Mouse (Mus musculus) NIH3T3 (cell line): Measurements from ENCODE around the gene Lamc1.
"Not testable (repeated sequence)": the region's sequence is repeated elsewhere in the genome, so short reads cannot be mapped to it uniquely, and the experiment has no call there.

ENCODE experiments used
- DNase-seq: peaks from one replicate; pipeline ENCODE4 v3.0.0-alpha.2; 2012; ENCODE audit warnings: low read depth

Lamc1 gene

GRCm38 (mm10) chr1:153331796-153332443, 666 bp downstream of the Lamc1 start:
- peak; percentile 71 for DNase-seq

GRCm38 (mm10) chr1:153331206-153331605, 1.4 kb downstream of the Lamc1 start:
- DNase-seq, result no peak

GRCm38 (mm10) chr1:153329306-153329705, 3.3 kb downstream of the Lamc1 start:
- DNase-seq, result no peak

GRCm38 (mm10) chr1:153327063-153327462, 5.5 kb downstream of the Lamc1 start:
- DNase-seq, result no peak

- no peak for DNase-seq
Measured at GRCm38 (mm10) chr1:153326226-153326625, 6.4 kb downstream of the Lamc1 start.

GRCm38 (mm10) chr1:153321404-153321803, 11.2 kb downstream of the Lamc1 start:
- no peak for DNase-seq

GRCm38 (mm10) chr1:153320554-153321147, 11.9 kb downstream of the Lamc1 start:
- DNase-seq, result no peak

- DNase-seq, result no peak
Measured at GRCm38 (mm10) chr1:153320121-153320520, 12.5 kb downstream of the Lamc1 start.

GRCm38 (mm10) chr1:153318741-153319140, 13.8 kb downstream of the Lamc1 start:
- no peak for DNase-seq

- no peak for DNase-seq
Measured at GRCm38 (mm10) chr1:153318287-153318686, 14.3 kb downstream of the Lamc1 start.

- DNase-seq, result peak; percentile 47
Measured at GRCm38 (mm10) chr1:153317486-153318260, 14.9 kb downstream of the Lamc1 start.

- DNase-seq, result no peak
Measured at GRCm38 (mm10) chr1:153316956-153317355, 15.6 kb downstream of the Lamc1 start.

GRCm38 (mm10) chr1:153316286-153316685, 16.3 kb downstream of the Lamc1 start:
- DNase-seq, result no peak

- no peak for DNase-seq
Measured at GRCm38 (mm10) chr1:153315121-153315520, 17.5 kb downstream of the Lamc1 start.

GRCm38 (mm10) chr1:153312992-153313391, 19.6 kb downstream of the Lamc1 start:
- no peak for DNase-seq

GRCm38 (mm10) chr1:153310190-153310589, 22.4 kb downstream of the Lamc1 start:
- peak; percentile 54 for DNase-seq

GRCm38 (mm10) chr1:153309310-153309709, 23.3 kb downstream of the Lamc1 start:
- DNase-seq, result no peak

GRCm38 (mm10) chr1:153308915-153309296, 23.7 kb downstream of the Lamc1 start:
- peak; percentile 45 for DNase-seq

GRCm38 (mm10) chr1:153308179-153308914, 24.2 kb downstream of the Lamc1 start:
- peak; percentile 95 for DNase-seq

GRCm38 (mm10) chr1:153307509-153308178, 24.9 kb downstream of the Lamc1 start:
- no peak for DNase-seq

- not testable (repeated sequence) for DNase-seq
Measured at GRCm38 (mm10) chr1:153305728-153306127, 26.9 kb downstream of the Lamc1 start.

GRCm38 (mm10) chr1:153305249-153305648, 27.3 kb downstream of the Lamc1 start:
- not testable (repeated sequence) for DNase-seq
